ENCODE assay signal across 25 mouse cellular contexts in genomic region chr17:85816056-85816455, GRCm38 (mm10).
"Had no signal": no experiment of that assay in that cellular context is flagged by ENCODE, and none has a peak within 500 bp of the region (broad histone marks: within the 10 kb centered on the region; RNA-seq: fewer than 3 reads in every experiment).

No protein-coding gene starts in this region.

- DNase-seq: cerebellum, adult 2 months; cerebellum, adult 8-10 months; cerebellum, adult 9-10 months; cerebellum, adult 9-11 months; cerebellum, postnatal 10 days; cerebellum, postnatal 14 days; cerebellum, postnatal 25 days; cerebellum, postnatal 36 days; embryo, embryonic 11 days; forebrain, postnatal 0 days; gastrocnemius, adult 2 months; gastrocnemius, postnatal 10 days; gastrocnemius, postnatal 14 days; gastrocnemius, postnatal 25 days; gastrocnemius, postnatal 36 days; heart, adult 18-20 months had no signal

- H3K27me3 ChIP-seq: embryonic facial prominence, embryonic 13.5 days; embryonic facial prominence, embryonic 15.5 days; forebrain, embryonic 12.5 days; forebrain, embryonic 13.5 days; forebrain, embryonic 15.5 days had no signal

- H3K4me3 ChIP-seq: embryonic facial prominence, embryonic 10.5 days; embryonic facial prominence, embryonic 12.5 days; embryonic facial prominence, embryonic 13.5 days; embryonic facial prominence, embryonic 15.5 days; erythroblast, embryonic 14.5 days; forebrain, embryonic 10.5 days; forebrain, embryonic 12.5 days; forebrain, embryonic 13.5 days; forebrain, embryonic 15.5 days; gastrocnemius, adult 2 months had no signal

- H3K9ac ChIP-seq: embryonic facial prominence, embryonic 12.5 days; embryonic facial prominence, embryonic 13.5 days; embryonic facial prominence, embryonic 15.5 days; forebrain, embryonic 12.5 days; forebrain, embryonic 13.5 days; forebrain, embryonic 15.5 days; forebrain, postnatal 0 days had no signal

- H3K9me3 ChIP-seq: embryonic facial prominence, embryonic 10.5 days; embryonic facial prominence, embryonic 12.5 days; embryonic facial prominence, embryonic 13.5 days; embryonic facial prominence, embryonic 15.5 days; forebrain, embryonic 10.5 days; forebrain, embryonic 12.5 days; forebrain, embryonic 13.5 days; forebrain, embryonic 15.5 days had no signal

- H3K27ac ChIP-seq: embryonic facial prominence, embryonic 10.5 days; embryonic facial prominence, embryonic 12.5 days; embryonic facial prominence, embryonic 13.5 days; embryonic facial prominence, embryonic 15.5 days; forebrain, embryonic 10.5 days; forebrain, embryonic 12.5 days; forebrain, embryonic 13.5 days; forebrain, embryonic 15.5 days; gastrocnemius, adult 2 months had no signal

- H3K4me1 ChIP-seq: forebrain, embryonic 10.5 days; forebrain, embryonic 12.5 days; forebrain, embryonic 13.5 days; forebrain, embryonic 15.5 days had no signal

- H3K36me3 ChIP-seq: embryonic facial prominence, embryonic 10.5 days; embryonic facial prominence, embryonic 13.5 days; embryonic facial prominence, embryonic 15.5 days; forebrain, embryonic 10.5 days; forebrain, embryonic 12.5 days; forebrain, embryonic 15.5 days had no signal
